Mouse (Mus musculus): ENCODE data around the gene Timm29. TPM values are rescaled to one million over a fixed set of nuclear protein-coding genes. Genes with fewer than 3 reads are reported as not detected.
A peak's percentile ranks its signal among the peaks of the same experiment; 100 is the strongest.

Timm29 gene
- polyA plus RNA-seq (2015; fragmentation: Nextera tagmentation; extraction: Ambion mirVana) = 52.8 and 58.6 TPM in 2 replicates

- Histone ChIP-seq H3K4me3 (replicated peaks) (peak within 1 kb of the TSS; percentile 100), H3K9me3 (no peaks in the 10 kb centered on the region), H3K4me2 (replicated peaks) (peak within 1 kb of the TSS; percentile 98), H3K27me3 (no peaks in the 10 kb centered on the region), H3K4me1 (replicated peaks) (peaks cover 33% of the 10 kb centered on the region), H3K9ac (replicated peaks) (peak within 1 kb of the TSS; percentile 94), H3K27ac (peak within 1 kb of the TSS; percentile 91), H3K36me3 (peaks cover 45% of the 10 kb centered on the region)
- WGBS = under 1% methylated on average over 30 of the region's 30 CpGs
- peak; percentile 95 for ATAC-seq
Observed at GRCm38 (mm10) chr9:21592703-21593121, at the start of gene Timm29, which contains the start of gene Yipf2. Gene Timm29 (plus strand): TSS chr9:21592722. Gene Yipf2 (minus strand): TSS chr9:21592828.

- Histone ChIP-seq H3K4me3 (replicated peaks) (peak overlapping the region; percentile 81), H3K27me3 (no peaks in the 10 kb centered on the region), H3K36me3 (0 out of 2 replicates have a peak, but pooled peaks cover 8% of the 10 kb centered on the region), H3K9me3 (no peaks in the 10 kb centered on the region), H3K4me2 (replicated peaks) (peak overlapping the region; percentile 67), H3K27ac (peak overlapping the region; percentile 99), H3K4me1 (replicated peaks) (peaks cover 32% of the 10 kb centered on the region), H3K9ac (replicated peaks) (peak overlapping the region; percentile 67)
- WGBS = 1% methylated on average over 9 of the region's 9 CpGs
- ATAC-seq = peak; percentile 45
Observed at GRCm38 (mm10) chr9:21545351-21545915, 47.1 kb upstream of the Timm29 start.

DNA sequence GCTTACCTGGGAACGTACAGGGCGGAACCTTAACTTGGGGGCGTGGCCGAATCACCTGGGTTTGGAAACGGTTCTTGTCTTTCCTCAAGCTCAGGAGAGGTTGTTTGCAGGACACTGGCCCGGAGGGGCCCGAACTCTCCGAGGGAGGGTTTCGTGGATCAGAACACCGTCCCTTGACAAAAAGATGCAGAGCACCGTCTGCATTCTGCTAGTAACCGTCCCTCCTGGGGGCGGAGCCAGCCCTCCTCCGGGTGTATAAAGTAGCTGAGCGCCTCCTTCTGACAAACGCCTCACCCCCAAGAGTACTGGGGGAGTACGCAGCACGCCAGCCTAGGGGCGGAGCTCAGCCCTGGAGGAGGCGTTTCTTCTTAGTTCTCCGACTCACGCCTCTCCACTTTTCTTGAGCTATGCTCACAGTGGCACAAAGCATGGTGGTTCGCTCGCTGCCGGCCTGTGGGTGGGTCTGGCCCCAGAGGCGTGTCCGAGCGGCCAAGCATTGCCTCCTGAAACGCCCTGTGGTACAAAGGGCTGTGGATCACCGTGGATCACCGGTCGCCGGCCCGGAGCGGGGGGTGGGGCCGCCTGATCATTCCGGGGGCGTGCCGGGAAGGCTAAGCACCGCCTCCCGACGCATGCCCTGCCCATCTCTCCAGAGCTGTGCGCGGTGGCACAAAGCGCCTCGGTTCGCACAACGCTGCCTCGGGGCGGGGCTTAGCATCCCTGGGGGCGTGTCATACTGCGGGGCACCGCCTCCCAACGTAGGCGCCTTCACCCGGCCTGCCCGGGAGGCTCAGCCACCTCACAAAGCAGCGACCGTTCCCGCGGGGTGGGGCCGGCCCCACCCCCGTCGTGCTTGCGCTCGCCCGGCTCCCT is 46.4 kb upstream of the Timm29 start:
- H3K4me1 ChIP-seq (replicated peaks) = peaks cover 36% of the 10 kb centered on the region
- peaks cover 14% of the 10 kb centered on the region for H3K36me3 ChIP-seq
- ATAC-seq = peak; percentile 94
- peak overlapping the region; percentile 99 for H3K27ac ChIP-seq
- no peaks in the 10 kb centered on the region for H3K27me3 ChIP-seq
- H3K4me2 ChIP-seq (replicated peaks) = peak overlapping the region; percentile 67
- peak overlapping the region; percentile 67 for H3K9ac ChIP-seq (replicated peaks)
- H3K9me3 ChIP-seq = no peaks in the 10 kb centered on the region
- WGBS = under 1% methylated on average over 65 of the region's 67 CpGs
- H3K4me3 ChIP-seq (replicated peaks) = peak overlapping the region; percentile 81

- Histone ChIP-seq H3K4me2 (replicated peaks) (peak within 1 kb of the TSS; percentile 67), H3K9me3 (no peaks in the 10 kb centered on the region), H3K36me3 (peaks cover 17% of the 10 kb centered on the region), H3K27ac (peak within 1 kb of the TSS; percentile 99), H3K9ac (replicated peaks) (peak within 1 kb of the TSS; percentile 98), H3K27me3 (no peaks in the 10 kb centered on the region), H3K4me1 (replicated peaks) (peaks cover 39% of the 10 kb centered on the region), H3K4me3 (replicated peaks) (peak within 1 kb of the TSS; percentile 81)
- 2% methylated on average over 42 of the region's 52 CpGs for WGBS
- ATAC-seq = peak; percentile 67
Observed at GRCm38 (mm10) chr9:21546789-21547074, 45.8 kb upstream of the Timm29 start, which contains the start of gene Carm1. Gene Carm1 (plus strand): TSS chr9:21546894.

GRCm38 (mm10) chr9:21547075-21547941 is 45.2 kb upstream of the Timm29 start:
- H3K4me1 ChIP-seq (replicated peaks) = peaks cover 39% of the 10 kb centered on the region
- peak overlapping the region; percentile 81 for H3K4me3 ChIP-seq (replicated peaks)
- H3K36me3 ChIP-seq = peaks cover 17% of the 10 kb centered on the region
- H3K4me2 ChIP-seq (replicated peaks) = peak overlapping the region; percentile 67
- peak overlapping the region; percentile 99 for H3K27ac ChIP-seq
- ATAC-seq = peak; percentile 64
- H3K27me3 ChIP-seq = no peaks in the 10 kb centered on the region
- no peaks in the 10 kb centered on the region for H3K9me3 ChIP-seq
- WGBS = under 1% methylated on average over 58 of the region's 66 CpGs
- peak overlapping the region; percentile 98 for H3K9ac ChIP-seq (replicated peaks)

DNA sequence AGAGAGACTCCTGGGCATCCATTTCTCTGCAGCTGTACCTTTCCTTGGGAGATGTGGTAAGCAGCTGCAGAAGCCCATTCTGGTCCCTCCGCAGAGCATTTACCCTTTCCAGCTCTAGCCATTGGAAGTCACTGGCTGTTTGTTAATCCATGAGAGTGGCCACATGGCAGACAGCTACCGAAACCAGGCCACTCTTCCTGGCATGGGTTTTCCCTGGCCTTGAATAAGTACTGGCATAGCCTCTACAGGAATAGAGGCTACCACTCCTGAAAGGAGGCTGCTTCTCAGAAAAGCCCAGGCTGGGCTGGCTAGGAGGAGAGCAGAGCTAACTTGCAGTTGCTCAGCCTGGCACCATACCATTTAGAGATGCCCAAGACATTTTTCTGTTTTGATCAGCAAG is 41.5 kb upstream of the Timm29 start:
- Histone ChIP-seq H3K4me1 (replicated peaks) (peaks cover 27% of the 10 kb centered on the region), H3K9ac (replicated peaks) (0 out of 2 replicates have a peak overlapping the region, but pooled peaks have one; percentile 14), H3K4me2 (replicated peaks) (no peak overlapping the region), H3K4me3 (replicated peaks) (no peak overlapping the region), H3K9me3 (no peaks in the 10 kb centered on the region), H3K27ac (no peak overlapping the region), H3K27me3 (no peaks in the 10 kb centered on the region), H3K36me3 (peaks cover 34% of the 10 kb centered on the region)
- WGBS = 93% methylated on average over 2 of the region's 2 CpGs
- no peak for ATAC-seq

DNA sequence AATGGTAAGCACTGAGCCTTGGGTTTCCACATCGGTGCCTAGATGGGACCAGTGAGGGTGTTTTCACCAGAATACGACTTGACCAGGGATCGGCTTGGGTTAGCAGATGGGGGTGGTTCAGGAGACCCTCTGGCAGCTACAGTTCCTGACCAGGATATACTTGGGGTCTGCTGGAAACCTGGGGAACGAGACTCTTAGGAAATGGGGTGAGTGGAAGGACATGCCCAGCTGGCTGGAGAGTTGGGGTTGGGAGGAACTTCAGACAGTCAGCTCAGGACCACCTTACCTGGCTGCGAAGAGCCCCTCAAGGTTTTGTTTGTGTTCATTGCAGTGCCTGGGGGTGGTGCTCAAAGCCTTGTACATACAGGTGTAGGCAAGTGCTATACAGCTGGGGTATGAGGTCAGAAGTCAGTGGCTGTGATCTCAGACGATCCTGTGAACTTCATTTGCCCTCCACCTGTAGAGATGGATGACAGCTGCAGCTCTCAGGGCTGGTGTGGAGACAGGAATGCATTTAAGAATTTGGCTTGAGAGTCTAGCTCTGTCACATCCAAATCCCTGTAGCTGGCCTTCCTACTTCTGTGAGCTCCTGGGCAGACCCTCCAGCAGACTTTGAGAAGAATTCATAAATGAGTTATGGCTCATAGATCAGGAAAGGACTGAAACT is 38.8 kb upstream of the Timm29 start:
- H3K4me2 ChIP-seq (replicated peaks) = no peak overlapping the region
- no peaks in the 10 kb centered on the region for H3K9me3 ChIP-seq
- no peaks in the 10 kb centered on the region for H3K27me3 ChIP-seq
- peaks cover 41% of the 10 kb centered on the region for H3K36me3 ChIP-seq
- WGBS = 92% methylated on average over 6 of the region's 6 CpGs
- ATAC-seq = no peak
- no peak overlapping the region for H3K4me3 ChIP-seq (replicated peaks)
- no peak overlapping the region for H3K27ac ChIP-seq
- peaks cover 32% of the 10 kb centered on the region for H3K4me1 ChIP-seq (replicated peaks)
- no peak overlapping the region for H3K9ac ChIP-seq (replicated peaks)

DNA sequence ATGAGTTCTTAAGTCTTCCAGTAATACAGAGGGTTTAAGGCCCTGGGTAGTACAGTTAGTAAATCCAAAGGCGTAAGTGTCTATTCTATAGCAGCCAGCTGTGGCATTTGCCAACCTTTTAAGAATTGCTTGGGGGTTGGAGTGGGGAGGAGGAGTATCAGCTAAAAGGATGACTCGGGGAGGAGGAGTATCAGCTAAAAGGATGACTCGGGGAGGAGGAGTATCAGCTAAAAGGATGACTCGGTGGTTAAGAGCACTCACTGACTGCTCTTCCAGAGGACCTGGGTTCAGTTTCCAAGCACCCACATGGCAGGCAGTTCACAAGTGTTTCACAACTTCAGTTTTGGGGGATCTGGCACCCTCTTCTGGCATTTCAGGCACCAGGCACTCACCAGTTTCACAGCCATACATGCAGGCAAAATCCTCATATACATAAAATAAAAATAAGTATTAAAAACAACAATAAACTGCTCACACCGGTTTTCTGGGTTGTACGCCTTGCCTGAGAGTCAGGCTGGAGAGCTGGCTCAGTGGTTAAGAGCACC is 37.3 kb upstream of the Timm29 start:
- ATAC-seq = no peak
- Histone ChIP-seq H3K27me3 (no peaks in the 10 kb centered on the region), H3K4me3 (replicated peaks) (no peak overlapping the region), H3K27ac (no peak overlapping the region), H3K36me3 (peaks cover 38% of the 10 kb centered on the region), H3K4me1 (replicated peaks) (peaks cover 22% of the 10 kb centered on the region), H3K9ac (replicated peaks) (no peak overlapping the region), H3K4me2 (replicated peaks) (no peak overlapping the region), H3K9me3 (no peaks in the 10 kb centered on the region)
- 79% methylated on average over 6 of the region's 6 CpGs for WGBS

DNA sequence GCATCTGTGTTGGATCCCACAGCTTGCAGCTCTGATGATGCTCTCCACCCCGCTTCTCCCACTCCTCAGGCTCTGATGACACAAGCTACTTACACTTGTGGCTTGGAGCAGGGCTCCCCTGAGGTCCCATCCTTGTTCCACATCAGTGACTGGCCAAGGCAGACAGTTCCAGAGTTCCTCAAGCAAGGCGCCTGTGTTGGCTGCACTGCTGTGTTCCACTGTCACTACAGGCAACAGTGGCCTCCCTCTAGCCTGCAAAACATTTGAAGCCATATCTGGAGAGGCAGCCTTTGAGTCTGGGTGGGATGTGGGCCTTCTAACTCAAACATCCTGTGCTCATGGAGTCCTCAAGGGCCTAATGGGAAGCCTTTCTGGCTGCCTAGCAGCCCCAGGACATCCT is 35.5 kb upstream of the Timm29 start:
- H3K9ac ChIP-seq (replicated peaks) = 0 out of 2 replicates have a peak overlapping the region, but pooled peaks have one; percentile 28
- WGBS = 92% methylated on average over 2 of the region's 2 CpGs
- no peak overlapping the region for H3K4me3 ChIP-seq (replicated peaks)
- peaks cover 36% of the 10 kb centered on the region for H3K36me3 ChIP-seq
- H3K4me2 ChIP-seq (replicated peaks) = no peak overlapping the region
- no peak for ATAC-seq
- no peaks in the 10 kb centered on the region for H3K9me3 ChIP-seq
- no peaks in the 10 kb centered on the region for H3K27me3 ChIP-seq
- peaks cover 14% of the 10 kb centered on the region for H3K4me1 ChIP-seq (replicated peaks)
- no peak overlapping the region for H3K27ac ChIP-seq

DNA sequence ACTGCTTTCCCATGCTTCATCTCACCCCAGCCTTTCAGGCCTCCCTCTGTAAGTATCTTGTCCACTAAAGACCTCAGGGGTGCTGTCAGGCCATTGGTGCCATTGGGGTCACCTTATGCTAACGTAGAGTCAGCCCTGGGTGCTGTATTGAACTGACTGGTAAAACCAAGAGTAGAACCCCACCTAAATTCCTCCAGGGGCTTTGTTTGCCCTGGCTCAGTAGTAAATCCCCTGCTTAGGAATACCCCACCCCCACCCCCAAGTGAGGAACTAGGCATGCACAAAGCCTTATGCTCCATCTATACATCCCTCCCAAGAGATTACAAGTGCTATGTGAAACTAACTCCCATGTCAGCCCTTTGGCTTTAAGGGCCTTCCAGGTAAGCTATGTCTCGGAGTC is 35.0 kb upstream of the Timm29 start:
- Histone ChIP-seq H3K36me3 (peaks cover 36% of the 10 kb centered on the region), H3K4me3 (replicated peaks) (no peak overlapping the region), H3K9me3 (no peaks in the 10 kb centered on the region), H3K4me2 (replicated peaks) (no peak overlapping the region), H3K27me3 (no peaks in the 10 kb centered on the region), H3K27ac (no peak overlapping the region), H3K4me1 (replicated peaks) (peaks cover 14% of the 10 kb centered on the region), H3K9ac (replicated peaks) (0 out of 2 replicates have a peak overlapping the region, but pooled peaks have one; percentile 28)
- no peak for ATAC-seq
- 87% methylated on average over 2 of the region's 2 CpGs for WGBS

GRCm38 (mm10) chr9:21558366-21558765 is 34.2 kb upstream of the Timm29 start:
- H3K4me1 ChIP-seq (replicated peaks) = peaks cover 14% of the 10 kb centered on the region
- no peak overlapping the region for H3K9ac ChIP-seq (replicated peaks)
- ATAC-seq = no peak
- no peaks in the 10 kb centered on the region for H3K9me3 ChIP-seq
- H3K36me3 ChIP-seq = peaks cover 35% of the 10 kb centered on the region
- H3K4me3 ChIP-seq (replicated peaks) = no peak overlapping the region
- H3K27ac ChIP-seq = no peak overlapping the region
- WGBS = 89% methylated on average over 4 of the region's 4 CpGs
- H3K4me2 ChIP-seq (replicated peaks) = no peak overlapping the region
- H3K27me3 ChIP-seq = no peaks in the 10 kb centered on the region

Data from midbrain, embryonic 13.5 days (tissue).